Mouse (Mus musculus) heart, embryonic 15.5 days (tissue): ENCODE data around the gene Ezr. TPM values are rescaled to one million over a fixed set of nuclear protein-coding genes. Genes with fewer than 3 reads are reported as not detected.
A peak's percentile ranks its signal among the peaks of the same experiment; 100 is the strongest.
"Not testable (repeated sequence)": the region's sequence is repeated elsewhere in the genome, so short reads cannot be mapped to it uniquely, and the experiment has no call there.

Source experiments
- ATAC-seq: fragments of 200-750 bp; cut with Nextera tagmentation; replicated peaks from 2 replicates; pipeline ENCODE4 v1.8.0; 2017; ENCODE audit warnings: low read depth, moderate TSS enrichment; ENCODE audit not compliant: insufficient number of reproducible peaks, insufficient read depth, low FRiP score
- H3K27ac ChIP-seq: fragments of 300-500 bp; sonication (generic); 2 replicates; pipeline ENCODE4 v1.5.1; 2015; ENCODE audit warnings: mild to moderate bottlenecking, inconsistent platforms
- H3K27me3 ChIP-seq: fragments of 300-500 bp; sonication (generic); 2 replicates; pipeline ENCODE4 v1.6.1; 2015; ENCODE audit warnings: inconsistent platforms
- H3K36me3 ChIP-seq: fragments of 300-500 bp; sonication (generic); 2 replicates; pipeline ENCODE4 v1.6.1; 2015; ENCODE audit warnings: mild to moderate bottlenecking, inconsistent platforms
- H3K4me1 ChIP-seq: fragments of 300-500 bp; sonication (generic); replicated peaks from 2 replicates; pipeline ENCODE4 v1.6.1; 2015; ENCODE audit warnings: inconsistent platforms
- H3K4me2 ChIP-seq: fragments of 300-500 bp; sonication (generic); 2 replicates; pipeline ENCODE4 v1.6.1; 2015; ENCODE audit warnings: inconsistent platforms, mild to moderate bottlenecking, moderate library complexity
- H3K4me3 ChIP-seq: fragments of 300-500 bp; sonication (generic); 2 replicates; pipeline ENCODE4 v1.5.1; 2015; ENCODE audit warnings: mild to moderate bottlenecking, inconsistent platforms
- H3K9ac ChIP-seq: fragments of 300-500 bp; sonication (generic); 2 replicates; pipeline ENCODE4 v1.6.1; 2015; ENCODE audit warnings: mild to moderate bottlenecking, inconsistent platforms
- H3K9me3 ChIP-seq: fragments of 300-500 bp; sonication (generic); replicated peaks from 2 replicates; pipeline ENCODE4 v1.6.1; 2016; ENCODE audit warnings: inconsistent platforms
- WGBS: fragments of 180-500 bp; shearing (Covaris S2); methylation state at CpG from one replicate; pipeline ENCODE4 v1.1.7; 2015; ENCODE audit warnings: mixed read lengths; 5-methylcytosine and 5-hydroxymethylcytosine counted together
- polyA plus RNA-seq: library from polyadenylated mRNA; unstranded; fragments of >200 nt; fragmentation: Nextera tagmentation; extraction: Ambion mirVana; gene quantifications from 2 replicates; pipeline ENCODE4 v1.2.1, GENCODE M21; 2015

Gene Ezr
- polyA plus RNA-seq, 1 experiment from 2014 or later, result 109 TPM

DNA sequence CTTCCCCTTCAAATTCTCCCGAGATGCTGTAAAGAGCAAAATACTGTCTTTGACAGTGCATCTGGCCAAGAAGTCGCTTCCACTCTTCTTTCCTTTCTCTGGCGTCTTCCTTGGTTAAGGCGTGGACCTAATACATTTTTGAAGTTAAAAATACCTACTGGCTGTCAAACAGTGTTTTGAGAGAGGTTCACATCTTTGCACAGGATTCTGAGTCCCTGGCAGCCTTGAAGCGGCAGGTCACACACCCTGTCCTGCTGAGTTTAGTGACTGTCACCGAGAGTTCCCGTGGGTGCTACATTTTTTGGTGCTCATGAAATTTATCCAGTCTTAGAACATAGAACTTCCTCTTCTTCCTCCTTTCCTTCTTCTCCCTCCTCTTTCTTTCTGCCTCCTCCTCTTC lies 82.5 kb downstream of the Ezr start:
- 61% methylated on average over 4 of the region's 7 CpGs for WGBS
- not testable (repeated sequence) for H3K4me3 ChIP-seq, H3K27ac ChIP-seq, H3K36me3 ChIP-seq, ATAC-seq, H3K9ac ChIP-seq, H3K4me1 ChIP-seq, H3K27me3 ChIP-seq, H3K4me2 ChIP-seq, H3K9me3 ChIP-seq

DNA sequence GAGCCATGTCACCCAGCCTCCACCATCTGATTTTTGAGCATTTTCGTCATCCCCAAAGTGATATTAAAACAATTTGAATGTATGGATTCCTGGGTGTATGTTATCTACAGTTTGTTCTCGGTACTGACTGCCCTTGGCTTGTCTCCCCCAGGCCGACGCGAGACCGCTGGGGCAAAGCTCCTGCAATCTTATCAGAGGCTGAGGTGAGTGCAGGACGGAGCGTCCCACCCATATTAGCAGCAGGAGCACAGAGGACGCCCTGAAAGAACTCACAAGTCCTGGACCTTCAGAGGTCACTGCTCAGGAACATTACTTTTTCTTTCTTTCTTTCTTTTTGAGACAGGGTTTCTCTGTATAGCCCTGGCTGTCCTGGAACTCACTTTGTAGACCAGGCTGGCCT lies 83.1 kb downstream of the Ezr start:
- not testable (repeated sequence) for H3K27ac ChIP-seq, H3K9ac ChIP-seq, ATAC-seq, H3K9me3 ChIP-seq, H3K4me3 ChIP-seq, H3K4me1 ChIP-seq, H3K4me2 ChIP-seq, H3K36me3 ChIP-seq, H3K27me3 ChIP-seq
- WGBS, result 39% methylated on average over 8 of the region's 9 CpGs

- not testable (repeated sequence) for H3K27me3 ChIP-seq, H3K9ac ChIP-seq, H3K4me3 ChIP-seq, H3K9me3 ChIP-seq, H3K4me1 ChIP-seq, H3K36me3 ChIP-seq, H3K27ac ChIP-seq, H3K4me2 ChIP-seq
- 0 out of 2 replicates have a peak, but pooled peaks have one; percentile 41 for ATAC-seq
- 34% methylated on average over 4 of the region's 4 CpGs for WGBS
Observed at GRCm38 (mm10) chr17:6697224-6697775, 85.3 kb downstream of the Ezr start.

DNA sequence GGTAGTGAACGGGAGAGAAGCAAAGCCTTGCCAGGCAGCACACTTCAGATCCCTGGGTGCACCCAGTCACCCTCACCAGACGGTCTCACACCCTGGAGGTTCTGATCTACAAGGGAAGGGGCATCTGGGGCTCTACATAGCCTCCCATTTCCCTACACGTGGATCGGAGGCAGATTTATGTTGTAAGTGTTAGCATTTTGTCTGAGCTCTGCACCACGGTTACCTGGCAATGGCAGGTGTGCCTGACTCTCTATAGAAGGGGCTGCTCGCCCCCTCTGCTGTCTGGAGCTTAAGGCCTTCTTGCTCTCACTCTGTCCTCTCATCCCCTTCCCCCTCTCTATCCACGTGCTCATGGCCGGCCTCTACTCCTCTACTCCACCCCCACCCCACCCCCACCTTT lies 86.1 kb downstream of the Ezr start:
- WGBS, result 55% methylated on average over 8 of the region's 8 CpGs
- not testable (repeated sequence) for H3K9ac ChIP-seq, H3K9me3 ChIP-seq, H3K4me2 ChIP-seq, H3K4me1 ChIP-seq, ATAC-seq, H3K36me3 ChIP-seq, H3K4me3 ChIP-seq, H3K27ac ChIP-seq, H3K27me3 ChIP-seq

- not testable (repeated sequence) for ATAC-seq, H3K9me3 ChIP-seq, H3K4me2 ChIP-seq, H3K27me3 ChIP-seq, H3K4me1 ChIP-seq, H3K36me3 ChIP-seq, H3K27ac ChIP-seq, H3K9ac ChIP-seq, H3K4me3 ChIP-seq
- 79% methylated on average over 9 of the region's 9 CpGs for WGBS
Observed at GRCm38 (mm10) chr17:6695712-6696111, 86.9 kb downstream of the Ezr start.

GRCm38 (mm10) chr17:6691596-6691995 lies 91.0 kb downstream of the Ezr start:
- H3K9ac ChIP-seq, H3K4me1 ChIP-seq, ATAC-seq, H3K36me3 ChIP-seq, H3K4me2 ChIP-seq, H3K4me3 ChIP-seq, H3K27me3 ChIP-seq, H3K9me3 ChIP-seq, H3K27ac ChIP-seq: not testable (repeated sequence)
- 3% methylated on average over 2 of the region's 2 CpGs for WGBS

- H3K36me3 ChIP-seq, H3K4me1 ChIP-seq, H3K9ac ChIP-seq, H3K4me3 ChIP-seq, H3K27me3 ChIP-seq, ATAC-seq, H3K27ac ChIP-seq, H3K9me3 ChIP-seq, H3K4me2 ChIP-seq: not testable (repeated sequence)
- 90% methylated on average over 2 of the region's 4 CpGs for WGBS
Observed at GRCm38 (mm10) chr17:6689344-6689743, 93.2 kb downstream of the Ezr start.

Other genes with a start within 250 kb of the Ezr start
- gene Dynlt1c, start 181.1 kb downstream of the Ezr start, polyA plus RNA-seq, result 24.3 and 25.7 TPM in 2 replicates
- 171 and 185 TPM in 2 replicates for gene Dynlt1f, start 126.9 kb downstream of the Ezr start, polyA plus RNA-seq
- gene Sytl3, start 123.7 kb downstream of the Ezr start, polyA plus RNA-seq, result 0.30 and 3.1 TPM in 2 replicates
- 66.3 and 68.9 TPM in 2 replicates for gene Rsph3b, start 165.9 kb upstream of the Ezr start, polyA plus RNA-seq
- 23.7 and 32.7 TPM in 2 replicates for gene Tagap1, start 178.4 kb upstream of the Ezr start, polyA plus RNA-seq
- 238 and 260 TPM in 2 replicates for gene Rnaset2b, start 187.8 kb upstream of the Ezr start, polyA plus RNA-seq
- gene Gm49721, start 196.1 kb upstream of the Ezr start, polyA plus RNA-seq, result 0.05 TPM in 1 of 2 replicates, not detected in the other
- 0.28 TPM in 1 of 2 replicates, not detected in the other for gene Gm1604a, start 242.8 kb upstream of the Ezr start, polyA plus RNA-seq